Mouse (Mus musculus) frontal cortex, postnatal 25 days (tissue): ENCODE measurements around the gene Olfr444.

ENCODE experiments used
- DNase-seq, 2 experiments: peaks; one replicate each; pipeline ENCODE4 v3.0.0; 2022; ENCODE audit warnings: low spot score in 2 of 2

Olfr444 gene

GRCm38 (mm10) chr6:42948767-42949166, at the start of gene Olfr444:
Gene Olfr444, plus strand, starts transcription at chr6:42949067.
- no peak for DNase-seq

- no peak for DNase-seq
Measured at GRCm38 (mm10) chr6:42900345-42900744, 48.5 kb upstream of the Olfr444 start.

GRCm38 (mm10) chr6:42908578-42908977, 40.3 kb upstream of the Olfr444 start, which contains the start of gene Olfr447:
Gene Olfr447, plus strand, starts transcription at chr6:42908878.
- no peak for DNase-seq

- DNase-seq = no peak
Measured at GRCm38 (mm10) chr6:42921077-42921476, 27.8 kb upstream of the Olfr444 start, which contains the start of gene Olfr446. Gene Olfr446, plus strand, starts transcription at chr6:42921377.

GRCm38 (mm10) chr6:42980377-42980776, 31.5 kb downstream of the Olfr444 start:
- DNase-seq = no peak
